Mouse (Mus musculus): ENCODE measurements around the gene Stac3.

Stac3 gene

GRCm38 (mm10) chr10:127500894-127501893, at the start of gene Stac3:
Gene Stac3 (plus strand): TSS chr10:127501686.
- DNase-seq = no peak

DNA sequence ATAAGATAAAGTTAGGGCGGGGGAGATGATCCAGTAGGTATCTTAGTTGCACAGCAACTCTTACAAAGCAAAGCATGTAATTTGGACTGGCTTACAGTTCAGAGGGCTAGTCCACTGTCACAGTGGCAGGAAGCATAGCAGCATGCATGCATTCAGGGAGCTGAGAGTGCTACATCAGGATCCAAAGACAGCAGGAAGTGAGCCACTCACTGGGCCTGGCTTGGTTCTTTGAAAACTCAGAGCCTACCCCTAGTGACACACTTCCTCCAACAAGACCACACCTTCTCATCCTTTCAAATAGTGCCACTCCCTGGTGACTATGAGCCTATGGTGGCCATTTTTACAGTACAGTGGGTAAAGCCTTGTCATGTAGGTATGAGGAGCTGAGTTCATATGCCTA, 47.8 kb upstream of the Stac3 start:
- DNase-seq = no peak

GRCm38 (mm10) chr10:127462411-127463096, 38.9 kb upstream of the Stac3 start:
- DNase-seq = no peak

DNA sequence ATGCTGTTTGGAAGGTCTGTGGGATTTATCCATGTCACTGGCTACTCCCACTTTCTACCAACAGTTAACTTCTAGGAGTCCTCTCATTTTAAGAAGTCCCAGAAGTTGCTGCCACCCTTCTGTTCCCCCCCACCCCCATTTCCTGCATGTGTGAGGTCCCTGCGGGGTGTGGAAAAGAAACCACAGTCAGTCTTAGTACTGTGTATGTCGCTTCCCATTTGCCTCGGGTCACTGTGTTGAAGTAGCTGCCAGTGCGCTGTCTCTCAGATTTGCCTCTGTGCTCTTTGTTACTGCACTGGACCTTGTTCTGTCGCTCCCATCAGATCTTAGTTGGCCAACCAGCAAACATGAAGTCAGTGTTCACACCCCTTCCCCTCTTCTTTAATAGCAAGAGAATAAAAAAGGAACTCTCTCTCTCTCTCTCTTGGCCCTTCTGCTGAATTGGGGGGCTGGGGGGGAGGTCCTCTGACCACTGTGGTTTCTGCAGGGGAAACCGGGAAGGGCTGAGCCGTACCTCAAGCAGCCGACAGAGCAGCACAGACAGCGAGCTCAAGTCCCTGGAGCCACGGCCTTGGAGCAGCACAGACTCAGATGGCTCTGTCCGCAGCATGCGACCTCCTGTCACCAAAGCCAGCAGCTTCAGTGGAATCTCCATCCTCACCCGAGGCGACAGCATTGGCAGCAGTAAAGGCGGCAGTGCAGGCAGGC, 30.1 kb upstream of the Stac3 start:
- no peak for DNase-seq

GRCm38 (mm10) chr10:127472722-127473121, 28.8 kb upstream of the Stac3 start:
- no peak for DNase-seq

GRCm38 (mm10) chr10:127475175-127475574, 26.3 kb upstream of the Stac3 start:
- DNase-seq = no peak

GRCm38 (mm10) chr10:127476541-127476940, 24.9 kb upstream of the Stac3 start:
- DNase-seq = no peak

DNA sequence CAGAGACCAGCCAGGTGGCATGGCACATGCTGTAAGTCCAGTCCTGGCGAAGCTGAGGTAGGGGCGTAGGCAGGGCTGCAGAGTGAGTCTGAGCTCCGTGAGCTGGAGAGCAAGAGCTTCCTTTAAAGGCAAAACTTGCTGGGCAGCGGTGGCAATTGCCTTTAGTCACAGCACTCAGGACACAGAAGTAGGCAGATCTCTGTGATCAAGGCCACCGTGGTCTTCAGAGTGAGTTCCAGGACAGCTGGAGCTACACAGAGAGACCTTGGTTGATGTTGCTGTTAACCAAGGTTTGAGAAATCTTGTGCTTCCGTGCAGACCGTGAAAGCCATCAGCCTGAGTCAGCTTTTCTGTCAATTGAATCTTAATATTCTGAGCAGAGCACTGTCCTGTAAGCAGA, 24.2 kb upstream of the Stac3 start:
- DNase-seq = no peak

DNA sequence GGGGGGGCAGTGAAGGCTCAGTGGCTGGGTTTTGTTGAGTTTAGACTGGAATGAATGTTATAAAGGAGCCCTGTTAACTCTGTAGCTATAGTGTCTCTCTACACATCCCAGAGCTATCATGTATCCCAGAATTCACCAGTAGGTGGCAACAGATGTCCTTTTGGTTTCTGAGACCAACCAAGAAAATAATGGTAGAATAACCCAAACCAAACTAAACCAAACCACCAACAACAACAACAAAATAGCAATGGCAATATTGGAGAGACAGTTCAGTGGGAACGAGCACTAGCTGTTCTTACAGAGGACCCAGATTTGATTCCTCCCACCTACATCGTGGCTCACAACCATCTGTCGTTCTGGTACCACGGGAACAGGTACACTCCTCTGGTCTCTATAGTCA, 22.4 kb upstream of the Stac3 start:
- DNase-seq = peak; percentile 27

DNA sequence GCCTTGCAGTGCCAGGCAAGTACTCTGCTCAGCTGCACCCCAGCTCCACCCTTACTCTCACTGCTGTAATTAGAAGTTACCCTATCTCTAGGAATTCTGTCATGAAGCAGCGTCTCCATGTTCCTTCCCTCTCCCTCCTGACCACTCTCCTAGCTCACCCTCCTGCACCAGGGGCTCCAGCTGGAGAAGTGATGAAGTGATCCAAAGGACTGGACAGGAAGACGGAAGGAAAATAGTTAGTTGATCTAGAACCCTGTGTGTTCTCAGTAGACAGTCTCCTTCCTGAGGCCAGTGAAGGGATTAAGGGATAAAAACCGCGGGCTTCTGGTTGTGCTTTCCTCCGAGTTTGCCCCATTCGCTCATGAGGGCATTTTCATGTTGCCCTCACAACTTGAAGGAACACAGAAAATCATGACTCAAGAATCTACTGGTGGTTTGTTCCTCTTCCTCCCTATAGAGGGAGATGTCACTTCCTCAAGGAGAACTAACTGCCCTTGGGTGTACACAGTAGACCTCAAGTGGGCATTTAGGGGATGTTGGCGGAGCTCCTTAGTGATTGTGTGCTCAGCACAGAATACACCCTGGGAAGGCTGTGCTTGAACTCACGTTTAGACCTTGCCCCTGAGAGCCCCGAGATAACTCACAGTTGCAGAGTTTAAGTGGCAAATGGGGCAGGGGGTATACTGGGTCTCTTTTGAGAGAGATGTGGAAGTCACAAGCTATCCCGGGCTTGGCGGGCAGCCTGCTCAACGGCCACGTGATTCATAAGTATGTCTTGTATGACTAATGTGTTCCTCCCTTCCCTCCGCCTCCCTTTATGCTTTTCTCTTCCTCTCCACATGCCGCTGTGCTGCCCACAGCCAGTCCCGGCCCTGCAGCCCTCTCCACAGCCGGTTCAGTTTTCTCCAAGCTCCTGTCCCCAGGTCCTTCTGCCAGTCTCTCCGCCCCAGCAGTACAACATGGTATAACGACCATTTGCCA, 20.4 kb upstream of the Stac3 start:
- peak; percentile 55 for DNase-seq

DNA sequence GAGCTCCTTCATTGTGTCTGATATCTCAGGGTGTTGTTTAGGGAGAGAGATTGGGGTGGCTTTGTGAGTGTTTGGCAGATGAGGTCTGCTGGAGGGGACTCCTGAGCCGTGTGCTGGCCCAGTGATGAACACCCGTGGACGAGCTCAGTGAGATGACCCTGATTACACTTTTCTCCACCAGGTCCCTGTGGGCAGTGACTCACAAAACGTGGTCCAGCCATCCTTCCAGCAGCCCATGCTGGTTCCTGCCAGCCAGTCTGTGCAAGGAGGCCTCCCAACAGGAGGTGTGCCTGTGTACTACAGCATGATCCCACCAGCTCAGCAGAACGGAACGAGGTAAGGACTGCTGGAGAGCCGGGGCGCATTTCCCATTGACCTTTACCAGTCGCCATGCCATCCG, 16.3 kb upstream of the Stac3 start:
- DNase-seq = no peak

DNA sequence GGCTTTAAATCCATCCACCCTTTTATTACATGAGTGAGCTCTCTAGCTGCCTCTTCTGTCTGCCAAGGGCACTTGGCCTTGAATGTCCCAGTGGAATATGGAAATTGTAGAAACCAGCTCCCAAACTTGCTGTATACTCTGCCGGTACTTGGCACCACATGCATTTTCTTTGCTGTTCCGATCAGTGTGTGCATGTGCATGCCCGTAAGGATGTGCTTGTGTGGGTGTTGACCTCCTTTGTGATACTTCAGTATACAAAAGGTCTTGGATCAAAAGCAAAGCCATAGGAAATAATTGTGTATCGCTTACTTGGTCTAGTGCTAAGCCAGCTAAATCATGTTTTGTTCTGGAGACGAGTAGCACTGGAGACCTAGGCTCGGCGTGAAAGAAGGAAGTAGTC, 12.6 kb upstream of the Stac3 start:
- DNase-seq = no peak

DNA sequence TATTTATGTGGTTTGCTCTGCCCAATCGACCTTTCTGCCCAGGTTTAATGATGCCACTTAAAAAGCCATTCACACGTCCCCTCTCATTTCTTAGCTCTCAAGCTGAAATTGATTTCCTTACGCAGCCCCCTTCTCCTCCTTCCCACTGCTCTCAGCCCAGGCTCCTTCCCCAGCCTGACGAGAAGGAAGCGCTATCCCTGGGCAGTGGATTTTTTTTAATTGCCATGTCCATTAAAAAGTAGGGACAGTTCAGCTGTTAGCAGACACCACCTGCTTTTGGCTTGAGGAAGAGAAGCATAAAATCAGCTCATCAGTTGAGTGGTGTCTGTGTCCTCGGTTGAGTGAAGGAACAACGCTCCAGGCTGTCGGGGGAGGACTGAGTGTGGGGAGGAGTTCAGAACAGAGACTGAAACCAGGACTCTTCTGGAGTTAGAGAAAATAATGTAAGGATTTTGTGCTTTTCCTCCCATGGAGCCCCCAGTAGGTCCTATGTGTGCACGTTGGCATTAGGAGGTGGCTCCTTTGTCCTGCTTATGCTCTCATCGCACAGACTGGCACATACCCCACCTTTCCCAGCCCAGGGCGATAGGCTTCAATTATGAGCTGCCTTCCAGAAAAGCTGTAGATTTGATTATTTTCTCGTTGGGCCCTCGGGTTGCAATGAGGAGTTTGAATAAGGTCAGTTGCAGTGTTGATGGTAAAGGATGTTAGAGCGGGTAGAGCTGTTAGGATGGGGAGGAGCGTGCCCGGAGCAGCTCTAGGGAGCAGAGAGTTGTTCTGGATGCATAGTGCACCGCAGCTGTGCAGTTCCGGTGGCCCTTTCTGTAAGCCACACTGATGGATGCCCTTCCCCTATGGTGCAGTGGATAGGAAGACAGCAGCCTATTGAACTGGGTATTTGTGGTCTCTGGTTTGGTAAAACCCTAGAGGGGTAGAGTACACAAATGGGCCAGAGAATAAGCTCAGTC, 11.0 kb upstream of the Stac3 start:
- no peak for DNase-seq

DNA sequence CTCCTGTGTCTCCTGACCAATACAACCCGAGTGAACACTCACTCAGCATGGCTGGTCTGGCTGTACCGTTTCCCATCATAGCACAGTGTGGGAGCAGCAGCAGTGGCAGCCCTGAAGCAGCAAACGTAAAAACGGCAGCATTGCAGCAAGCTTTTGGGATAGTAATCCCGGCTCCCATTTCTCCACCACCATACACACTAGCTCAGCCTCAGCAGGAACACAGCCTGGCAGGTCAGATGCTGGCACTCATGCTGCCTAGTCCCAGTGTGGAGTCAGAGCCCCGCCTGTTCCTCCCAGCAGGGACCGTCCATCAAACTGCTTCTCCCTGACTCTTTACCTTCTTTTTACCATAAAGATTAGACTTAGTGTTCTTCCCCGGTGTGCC, 10.4 kb upstream of the Stac3 start:
- no peak for DNase-seq

DNA sequence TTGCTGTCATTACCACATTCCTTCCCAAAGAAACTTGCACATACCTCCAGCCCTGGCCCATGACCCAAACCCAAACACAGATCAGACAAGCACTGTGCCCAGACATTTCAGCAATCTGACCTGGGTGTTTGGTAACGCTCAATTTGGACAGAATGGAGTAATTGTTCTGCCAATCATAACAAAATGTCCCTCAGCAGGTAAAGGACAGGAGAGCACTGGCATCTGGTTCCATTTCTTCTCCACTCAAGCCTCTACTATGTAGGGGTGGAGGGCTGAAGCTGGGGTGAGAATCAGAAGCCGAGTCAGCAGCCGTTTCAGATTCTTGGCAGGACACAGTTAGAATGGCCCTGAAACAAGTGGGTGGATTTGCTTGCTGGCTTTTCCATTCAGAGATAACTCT, 9.4 kb upstream of the Stac3 start:
- DNase-seq = no peak

DNA sequence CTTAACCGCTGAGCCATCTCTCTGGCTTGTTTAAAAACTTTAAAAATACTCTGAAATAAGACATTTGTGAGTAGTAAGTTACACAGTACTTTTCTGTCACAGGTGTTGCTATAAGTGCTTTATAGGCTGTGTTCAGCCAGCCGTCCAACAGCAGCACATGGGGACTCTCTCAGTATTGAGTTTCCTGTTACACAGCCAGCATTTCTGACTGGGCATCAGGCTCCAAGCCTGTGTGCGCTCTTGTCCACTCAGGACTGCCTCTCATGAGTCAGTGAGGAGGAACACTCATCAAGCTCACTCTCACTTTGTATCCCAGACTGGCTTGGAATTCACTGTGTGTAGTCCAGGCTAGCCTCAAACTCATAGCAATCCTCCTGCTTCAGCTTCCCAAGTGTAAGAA, 5.3 kb upstream of the Stac3 start:
- no peak for DNase-seq

DNA sequence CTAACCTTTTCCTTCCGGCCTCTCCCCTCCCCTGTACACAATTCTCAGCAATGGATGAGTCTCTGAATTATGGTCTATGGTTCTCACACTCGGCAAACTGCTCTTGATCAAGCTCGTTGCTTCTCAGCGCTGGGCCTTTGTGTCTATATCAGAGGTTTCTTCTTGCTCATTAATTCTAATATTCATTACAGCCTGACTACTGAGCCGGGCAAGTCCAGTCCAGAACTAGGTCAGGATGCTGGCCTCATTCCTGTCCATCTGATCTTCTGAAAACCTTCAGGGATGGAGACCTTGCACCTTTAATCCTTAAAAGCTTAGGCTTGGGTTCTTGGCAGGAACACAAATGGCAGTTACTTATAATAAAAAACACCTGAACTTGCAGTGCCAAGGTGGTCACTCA, 2.0 kb upstream of the Stac3 start:
- DNase-seq = no peak

DNA sequence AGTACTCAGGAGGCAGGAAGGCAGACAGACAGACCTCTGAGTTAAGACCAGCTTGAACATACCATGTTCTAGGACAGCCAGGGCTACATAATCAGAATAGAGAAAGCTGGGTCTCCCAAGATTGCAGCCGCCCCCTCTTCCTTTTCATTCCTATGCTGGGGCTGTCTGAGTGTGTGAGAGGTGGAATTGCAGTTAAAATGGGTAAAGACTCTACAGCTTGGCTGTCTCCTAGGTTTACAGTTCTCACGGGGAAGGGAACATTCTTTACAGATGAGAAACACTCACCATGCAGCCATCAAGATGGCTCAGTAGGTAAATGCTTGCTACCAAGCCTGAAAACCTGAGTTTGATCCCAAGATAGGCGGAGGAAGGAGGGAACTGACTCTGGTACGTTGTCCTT, 1.4 kb upstream of the Stac3 start:
- no peak for DNase-seq

GRCm38 (mm10) chr10:127508239-127508638, 6.8 kb downstream of the Stac3 start:
- DNase-seq = peak; percentile 79

- DNase-seq = peak; percentile 87
Measured at GRCm38 (mm10) chr10:127509051-127509836, 7.8 kb downstream of the Stac3 start.

Data from lung, postnatal 14 days (tissue).